Mouse (Mus musculus) midbrain, embryonic 10.5 days (tissue): Measurements from ENCODE around the gene Dock10. TPM values are rescaled to one million over a fixed set of nuclear protein-coding genes. Genes with fewer than 3 reads are reported as not detected.

Experiments
- DNase-seq: peaks from one replicate; pipeline ENCODE4 v3.0.0-alpha.2; 2017; ENCODE audit warnings: low spot score
- H3K27ac ChIP-seq: fragments of 300-500 bp; sonication (generic); replicated peaks from 2 replicates; pipeline ENCODE4 v1.5.1; 2016; ENCODE audit warnings: mild to moderate bottlenecking
- H3K27me3 ChIP-seq: fragments of 300-500 bp; sonication (generic); 2 replicates; pipeline ENCODE4 v1.6.1; 2016; ENCODE audit warnings: low read depth, mild to moderate bottlenecking; ENCODE audit not compliant: poor library complexity, severe bottlenecking
- H3K36me3 ChIP-seq: fragments of 300-500 bp; sonication (generic); 2 replicates; pipeline ENCODE4 v1.6.1; 2016; ENCODE audit warnings: mild to moderate bottlenecking, moderate library complexity
- H3K4me1 ChIP-seq: fragments of 300-500 bp; sonication (generic); 2 replicates; pipeline ENCODE4 v1.6.1; 2016
- H3K4me3 ChIP-seq: fragments of 300-500 bp; sonication (generic); 2 replicates; pipeline ENCODE4 v1.5.1; 2016; ENCODE audit warnings: mild to moderate bottlenecking, moderate library complexity
- H3K9me3 ChIP-seq: fragments of 300-500 bp; sonication (generic); replicated peaks from 2 replicates; pipeline ENCODE4 v1.6.1; 2016; ENCODE audit warnings: mild to moderate bottlenecking
- WGBS: fragments of 180-500 bp; shearing (Covaris S2); methylation state at CpG from one replicate; pipeline ENCODE4 v1.1.7; 2016; 5-methylcytosine and 5-hydroxymethylcytosine counted together
- polyA plus RNA-seq: library from polyadenylated mRNA; unstranded; fragments of >200 nt; fragmentation: Nextera tagmentation; extraction: Ambion mirVana; gene quantifications from 2 replicates; pipeline ENCODE4 v1.2.1, GENCODE M21; 2016

Gene Dock10
- 1.9 and 2.1 TPM in 2 replicates for polyA plus RNA-seq

DNA sequence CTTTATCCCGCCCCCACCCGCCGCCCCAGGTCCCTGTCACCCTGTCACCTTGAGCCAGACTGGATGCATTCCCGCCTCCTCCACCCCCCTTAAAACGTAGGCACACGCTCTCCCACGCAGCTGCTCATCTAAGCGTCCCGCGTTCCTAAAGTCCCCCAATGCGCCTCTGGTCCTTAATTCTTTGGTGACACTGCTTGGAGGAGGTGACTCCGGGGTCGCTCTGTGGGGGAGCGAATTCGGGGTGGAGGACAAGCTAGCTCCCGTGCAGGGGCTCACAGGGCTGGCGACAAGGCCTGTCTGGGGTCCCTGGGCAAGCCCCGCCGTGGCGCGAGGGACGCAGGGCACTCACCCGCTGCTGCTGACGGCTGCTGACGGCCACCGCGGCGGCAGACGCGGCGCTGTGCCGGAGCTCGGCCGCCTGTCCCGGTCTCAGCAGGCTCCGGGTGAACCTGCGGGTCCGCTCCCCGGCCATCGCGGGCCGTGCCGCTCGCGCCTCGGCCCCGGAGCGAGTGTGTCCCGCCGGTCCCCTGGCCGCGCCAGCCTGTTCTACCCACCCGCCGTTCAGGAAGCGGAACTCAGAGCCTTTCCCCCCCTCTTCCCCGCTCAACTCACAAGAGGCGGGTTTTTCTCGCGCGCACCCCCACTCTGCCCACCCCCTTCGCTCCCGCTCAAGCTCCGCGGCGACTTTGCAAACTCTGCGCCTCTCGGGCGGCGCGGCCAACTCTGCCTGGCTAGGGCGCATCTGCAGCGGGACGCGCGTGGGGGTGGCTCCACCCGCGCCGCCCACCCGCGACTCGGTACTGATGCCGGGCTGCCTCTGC, at the start of gene Dock10:
Gene Dock10 (minus strand): TSS at position 551 of the 821 bp plus-strand sequence.
- H3K4me1 ChIP-seq, result peaks cover 21% of the 10 kb centered on the region
- under 1% methylated on average over 82 of the region's 82 CpGs for WGBS

GRCm38 (mm10) chr1:80806835-80807398, 48.6 kb upstream of the Dock10 start:
- no peak for DNase-seq
- Histone ChIP-seq H3K36me3 (no peaks in the 10 kb centered on the region), H3K27ac (no peak overlapping the region), H3K27me3 (no peaks in the 10 kb centered on the region), H3K4me3 (no peak overlapping the region), H3K9me3 (no peaks in the 10 kb centered on the region), H3K4me1 (no peaks in the 10 kb centered on the region)
- 81% methylated on average over 3 of the region's 3 CpGs for whole genome bisulfite sequencing

More for the DNA sequence above, at the start of gene Dock10:
- H3K27ac ChIP-seq, result peak within 1 kb of the TSS; percentile 80
- peaks cover 38% of the 10 kb centered on the region for H3K27me3 ChIP-seq
- peak; percentile 66 for DNase-seq
- H3K4me3 ChIP-seq, result peak within 1 kb of the TSS; percentile 79
- no peaks in the 10 kb centered on the region for H3K9me3 ChIP-seq
- H3K36me3 ChIP-seq, result no peaks in the 10 kb centered on the region

DNA sequence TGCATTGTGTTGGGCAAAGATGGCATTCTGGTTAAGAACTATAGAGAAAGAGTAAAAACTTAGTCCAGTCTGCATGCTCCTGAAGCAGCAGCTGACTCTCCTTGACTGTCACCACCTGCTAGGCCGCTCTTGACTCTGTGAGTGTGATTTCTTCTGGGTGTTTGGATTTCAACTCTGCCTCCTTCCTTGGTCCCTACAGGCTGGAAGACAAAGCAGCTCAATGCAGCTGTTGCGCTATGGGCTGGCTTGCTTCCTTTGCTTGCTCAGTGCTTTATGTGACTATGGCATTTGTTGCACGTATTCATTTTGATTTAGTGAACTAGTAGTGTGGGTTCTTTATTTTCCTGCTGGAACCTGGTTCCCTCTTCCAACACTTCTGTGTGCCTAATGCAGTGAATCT, 43.7 kb upstream of the Dock10 start:
- WGBS, result 87% methylated on average over 3 of the region's 3 CpGs
- Histone ChIP-seq H3K4me1 (no peaks in the 10 kb centered on the region), H3K27ac (no peak overlapping the region), H3K27me3 (no peaks in the 10 kb centered on the region), H3K36me3 (no peaks in the 10 kb centered on the region), H3K4me3 (no peak overlapping the region), H3K9me3 (no peaks in the 10 kb centered on the region)
- DNase-seq, result no peak

DNA sequence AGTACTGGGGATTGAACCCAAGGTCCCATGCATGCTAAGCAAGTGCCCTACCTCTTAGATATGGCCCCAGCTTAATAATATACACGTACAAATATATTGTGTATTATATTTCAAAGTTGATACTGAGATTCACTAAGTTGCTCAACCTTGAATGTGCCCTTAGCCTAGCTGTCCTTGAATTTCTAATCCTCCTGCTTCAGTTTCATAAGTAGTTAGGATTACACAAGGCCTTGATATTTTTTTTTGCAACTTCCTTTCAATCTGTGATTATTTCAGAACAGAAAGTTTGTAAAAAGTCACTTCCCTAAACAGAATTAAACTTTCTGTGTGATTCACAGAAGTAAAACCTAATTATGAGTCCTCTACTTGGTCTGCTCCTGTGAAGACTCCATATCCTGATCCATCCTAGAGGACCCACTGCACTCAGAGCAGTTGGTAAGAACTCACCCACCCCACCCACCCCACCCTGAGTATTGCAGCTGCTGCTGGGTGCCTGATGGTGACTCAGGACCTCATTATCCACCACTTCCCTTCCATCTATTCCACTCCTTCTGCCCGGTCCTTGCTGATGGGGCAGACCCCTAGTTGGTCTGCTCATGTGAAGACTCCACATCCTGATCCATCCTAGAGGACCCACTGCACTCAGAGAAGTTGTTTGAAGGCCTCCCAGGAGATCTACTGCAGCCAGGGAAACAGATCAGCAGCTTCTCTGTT, 26.9 kb upstream of the Dock10 start:
- no peak for DNase-seq
- Histone ChIP-seq H3K36me3 (no peaks in the 10 kb centered on the region), H3K27ac (no peak overlapping the region), H3K4me1 (no peaks in the 10 kb centered on the region), H3K4me3 (no peak overlapping the region), H3K9me3 (peaks cover 11% of the 10 kb centered on the region; the same call in 1 of the 2 replicates), H3K27me3 (no peaks in the 10 kb centered on the region)
- 72% methylated on average over 2 of the region's 2 CpGs for WGBS

- 67% methylated on average over 3 of the region's 3 CpGs for WGBS
- H3K4me3 ChIP-seq, result no peak overlapping the region
- H3K27ac ChIP-seq, result no peak overlapping the region
- H3K27me3 ChIP-seq, result no peaks in the 10 kb centered on the region
- H3K9me3 ChIP-seq, result peaks cover 11% of the 10 kb centered on the region; the same call in 1 of the 2 replicates
- H3K36me3 ChIP-seq, result no peaks in the 10 kb centered on the region
- no peaks in the 10 kb centered on the region for H3K4me1 ChIP-seq
- no peak for DNase-seq
Observed at GRCm38 (mm10) chr1:80784155-80784554, 25.8 kb upstream of the Dock10 start.

GRCm38 (mm10) chr1:80765504-80765903, 7.2 kb upstream of the Dock10 start:
- no peak overlapping the region for H3K4me3 ChIP-seq
- H3K4me1 ChIP-seq, result no peaks in the 10 kb centered on the region
- no peaks in the 10 kb centered on the region for H3K36me3 ChIP-seq
- no peak overlapping the region for H3K27ac ChIP-seq
- no peaks in the 10 kb centered on the region for H3K9me3 ChIP-seq
- DNase-seq, result no peak
- 87% methylated on average over 2 of the region's 2 CpGs for WGBS
- H3K27me3 ChIP-seq, result no peaks in the 10 kb centered on the region

GRCm38 (mm10) chr1:80763042-80763950, 5.0 kb upstream of the Dock10 start:
- Histone ChIP-seq H3K9me3 (no peaks in the 10 kb centered on the region), H3K4me1 (peaks cover 5% of the 10 kb centered on the region), H3K27me3 (peaks cover 21% of the 10 kb centered on the region), H3K36me3 (no peaks in the 10 kb centered on the region), H3K27ac (no peak overlapping the region), H3K4me3 (no peak overlapping the region)
- WGBS, result 75% methylated on average over 4 of the region's 4 CpGs
- DNase-seq, result no peak

GRCm38 (mm10) chr1:80758798-80759184, 464 bp upstream of the Dock10 start:
- Histone ChIP-seq H3K27me3 (peaks cover 38% of the 10 kb centered on the region), H3K4me3 (peak overlapping the region; percentile 79), H3K27ac (peak overlapping the region; percentile 80), H3K9me3 (no peaks in the 10 kb centered on the region), H3K4me1 (peaks cover 21% of the 10 kb centered on the region), H3K36me3 (no peaks in the 10 kb centered on the region)
- no peak for DNase-seq
- 9% methylated on average over 6 of the region's 6 CpGs for WGBS

- WGBS, result 1% methylated on average over 6 of the region's 6 CpGs
- peak; percentile 33 for DNase-seq
- Histone ChIP-seq H3K36me3 (no peaks in the 10 kb centered on the region), H3K27me3 (peaks cover 38% of the 10 kb centered on the region), H3K4me3 (peak overlapping the region; percentile 79), H3K27ac (peak overlapping the region; percentile 80; the same call in 1 of the 2 replicates), H3K9me3 (no peaks in the 10 kb centered on the region), H3K4me1 (peaks cover 21% of the 10 kb centered on the region)
Observed at GRCm38 (mm10) chr1:80757650-80757976, 714 bp downstream of the Dock10 start.

DNA sequence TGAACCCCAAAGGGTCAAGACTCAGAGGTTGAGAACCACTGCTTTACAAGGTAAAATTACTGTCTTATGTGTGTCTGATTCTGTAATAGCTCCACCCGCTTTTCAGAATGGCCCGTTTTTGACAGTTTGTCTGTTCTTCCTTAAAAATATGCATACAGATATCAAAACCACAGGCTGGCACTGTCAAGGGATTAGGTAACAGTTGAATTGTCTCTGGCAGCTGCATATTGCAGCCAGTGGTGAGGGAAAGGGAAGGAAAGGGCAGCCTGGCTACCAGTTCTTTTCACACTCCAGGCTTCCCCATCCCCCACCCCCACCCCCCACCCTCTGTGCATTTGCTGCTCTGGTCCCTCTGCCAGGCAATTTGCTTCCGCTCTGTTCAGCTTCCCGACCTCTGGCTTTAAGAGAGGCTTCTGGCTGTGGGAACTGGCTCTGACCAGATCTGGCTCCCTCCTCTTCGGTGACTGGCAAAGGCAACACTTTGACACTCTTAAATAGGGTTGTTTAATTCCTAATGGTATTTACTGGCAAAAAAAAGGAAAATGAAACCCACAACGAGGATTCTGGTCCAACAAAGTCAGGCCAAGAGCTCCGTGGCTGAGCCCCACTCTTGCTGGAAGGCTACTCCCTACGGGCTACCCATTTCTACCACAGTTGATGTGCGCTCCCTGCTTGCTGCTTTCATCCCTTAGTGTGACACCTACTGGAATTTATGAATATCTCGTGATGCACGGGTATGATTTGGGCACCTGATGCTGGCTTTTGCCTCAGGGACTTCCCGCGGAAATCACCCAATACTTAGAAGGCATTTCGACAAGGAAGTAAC, 1.3 kb downstream of the Dock10 start:
- peak overlapping the region; percentile 79 for H3K4me3 ChIP-seq
- 7% methylated on average over 14 of the region's 14 CpGs for WGBS
- peaks cover 21% of the 10 kb centered on the region for H3K4me1 ChIP-seq
- H3K9me3 ChIP-seq, result no peaks in the 10 kb centered on the region
- H3K27me3 ChIP-seq, result peaks cover 38% of the 10 kb centered on the region
- peak; percentile 38 for DNase-seq
- H3K27ac ChIP-seq, result no peak overlapping the region
- H3K36me3 ChIP-seq, result no peaks in the 10 kb centered on the region

DNA sequence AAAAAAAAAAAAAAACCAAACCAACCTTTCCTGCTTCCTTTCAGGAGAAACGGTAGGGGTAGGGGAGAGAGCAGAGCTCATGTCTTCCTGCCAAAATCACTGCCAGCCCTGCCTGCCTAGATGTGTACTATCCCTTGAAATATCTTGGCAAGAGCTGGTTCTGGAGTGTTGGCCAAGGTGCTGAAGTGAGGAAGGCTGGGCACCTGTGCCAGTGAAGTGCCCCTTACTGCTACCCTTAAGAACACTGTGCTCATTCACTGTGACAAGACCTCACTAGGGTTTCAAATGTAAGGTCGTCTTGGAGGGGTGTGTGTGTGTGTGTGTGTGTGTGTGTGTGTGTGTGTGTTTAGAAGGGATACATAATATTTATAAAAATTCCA, 2.3 kb downstream of the Dock10 start:
- 48% methylated on average over 2 of the region's 2 CpGs for WGBS
- H3K4me1 ChIP-seq, result peaks cover 21% of the 10 kb centered on the region
- no peaks in the 10 kb centered on the region for H3K36me3 ChIP-seq
- peaks cover 38% of the 10 kb centered on the region for H3K27me3 ChIP-seq
- DNase-seq, result no peak
- H3K4me3 ChIP-seq, result no peak overlapping the region
- H3K27ac ChIP-seq, result no peak overlapping the region
- no peaks in the 10 kb centered on the region for H3K9me3 ChIP-seq
